Mouse (Mus musculus): ENCODE data around the gene Caln1. TPM values are rescaled to one million over a fixed set of nuclear protein-coding genes. Genes with fewer than 3 reads are reported as not detected.
A peak's percentile ranks its signal among the peaks of the same experiment; 100 is the strongest.
"Not testable (repeated sequence)": the region's sequence is repeated elsewhere in the genome, so short reads cannot be mapped to it uniquely, and the experiment has no call there.

Caln1 gene
- polyA plus RNA-seq, 1 experiment from 2014 or later: 19.7 TPM

- no peaks in the 10 kb centered on the region for H3K36me3 ChIP-seq (replicated peaks; ENCODE audit: control insufficient read depth, insufficient read depth)
- H3K27ac ChIP-seq: no peak overlapping the region; the same call in 1 of the 2 replicates
- DNase-seq (ENCODE audit: low spot score) (peak; percentile 72), ATAC-seq (ENCODE audit: low FRiP score) (peak; percentile 55; the same call in 1 of the 2 replicates)
- H3K9me3 ChIP-seq (ENCODE audit: control insufficient read depth, low read length): no peaks in the 10 kb centered on the region
- H3K4me1 ChIP-seq (replicated peaks; ENCODE audit: control insufficient read depth, insufficient read depth, low read length): 0 out of 2 replicates have a peak, but pooled peaks cover 5% of the 10 kb centered on the region
- no peak overlapping the region for H3K4me3 ChIP-seq (replicated peaks; ENCODE audit: low read length)
- H3K9ac ChIP-seq: no peak overlapping the region
- H3K4me2 ChIP-seq (replicated peaks): no peak overlapping the region
- no peaks in the 10 kb centered on the region for H3K27me3 ChIP-seq (ENCODE audit: control insufficient read depth, insufficient read depth, low read length)
- 42% methylated on average over 5 of the region's 5 CpGs for WGBS
Observed at GRCm38 (mm10) chr5:130623206-130623605, 254.0 kb downstream of the Caln1 start.

GRCm38 (mm10) chr5:130627800-130628199 lies 258.5 kb downstream of the Caln1 start:
- peak; percentile 38 for DNase-seq (ENCODE audit: low spot score)
- WGBS: 87% methylated on average over 2 of the region's 2 CpGs
- no peak overlapping the region for H3K27ac ChIP-seq
- H3K36me3 ChIP-seq (replicated peaks; ENCODE audit: control insufficient read depth, insufficient read depth): no peaks in the 10 kb centered on the region
- H3K4me1 ChIP-seq (replicated peaks; ENCODE audit: control insufficient read depth, insufficient read depth, low read length): 0 out of 2 replicates have a peak, but pooled peaks cover 5% of the 10 kb centered on the region
- ATAC-seq (ENCODE audit: low FRiP score): no peak
- H3K27me3 ChIP-seq (ENCODE audit: control insufficient read depth, insufficient read depth, low read length): no peaks in the 10 kb centered on the region
- no peak overlapping the region for H3K4me3 ChIP-seq (replicated peaks; ENCODE audit: low read length)
- no peak overlapping the region for H3K9ac ChIP-seq
- H3K9me3 ChIP-seq (ENCODE audit: control insufficient read depth, low read length): no peaks in the 10 kb centered on the region
- no peak overlapping the region for H3K4me2 ChIP-seq (replicated peaks)

DNA sequence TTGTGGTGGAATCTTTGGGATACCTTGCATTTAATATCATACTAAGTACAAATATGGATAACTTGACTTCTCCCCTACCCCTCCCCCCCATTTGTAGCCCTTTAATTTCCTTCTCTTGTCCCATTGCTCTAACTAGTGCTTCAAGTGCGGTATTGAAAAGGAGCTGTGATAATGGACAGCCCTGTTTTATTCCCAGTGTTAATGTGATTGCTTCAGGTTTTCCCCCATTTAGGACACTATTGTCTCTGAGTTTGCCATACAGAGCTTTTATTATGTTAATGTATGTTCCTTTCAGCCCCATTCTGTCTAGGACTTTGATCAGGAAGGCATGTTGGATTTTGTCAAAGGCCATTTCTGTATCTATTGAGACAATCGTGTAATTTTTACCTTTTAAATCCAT lies 266.1 kb downstream of the Caln1 start:
- H3K4me3 ChIP-seq (replicated peaks; ENCODE audit: low read length): no peak overlapping the region
- no peak for ATAC-seq (ENCODE audit: low FRiP score)

GRCm38 (mm10) chr5:130641881-130642280 lies 272.6 kb downstream of the Caln1 start:
- Histone ChIP-seq H3K27me3 (ENCODE audit: control insufficient read depth, insufficient read depth, low read length) (no peaks in the 10 kb centered on the region), H3K4me2 (replicated peaks) (no peak overlapping the region), H3K4me1 (replicated peaks; ENCODE audit: control insufficient read depth, insufficient read depth, low read length) (no peaks in the 10 kb centered on the region), H3K9me3 (ENCODE audit: control insufficient read depth, low read length) (no peaks in the 10 kb centered on the region; the same call in 1 of the 2 replicates), H3K4me3 (replicated peaks; ENCODE audit: low read length) (no peak overlapping the region), H3K36me3 (replicated peaks; ENCODE audit: control insufficient read depth, insufficient read depth) (no peaks in the 10 kb centered on the region), H3K27ac (no peak overlapping the region), H3K9ac (no peak overlapping the region)
- DNase-seq (ENCODE audit: low spot score): no peak
- ATAC-seq (ENCODE audit: low FRiP score): no peak
- 89% methylated on average over 2 of the region's 2 CpGs for WGBS

More for the DNA sequence above, 266.1 kb downstream of the Caln1 start:
- no peak overlapping the region for H3K27ac ChIP-seq
- 27% methylated on average over 2 of the region's 2 CpGs for WGBS
- no peaks in the 10 kb centered on the region for H3K27me3 ChIP-seq (ENCODE audit: control insufficient read depth, insufficient read depth, low read length)
- H3K36me3 ChIP-seq (replicated peaks; ENCODE audit: control insufficient read depth, insufficient read depth): no peaks in the 10 kb centered on the region
- H3K9ac ChIP-seq: no peak overlapping the region
- H3K4me2 ChIP-seq (replicated peaks): no peak overlapping the region
- no peaks in the 10 kb centered on the region for H3K9me3 ChIP-seq (ENCODE audit: control insufficient read depth, low read length)
- no peaks in the 10 kb centered on the region for H3K4me1 ChIP-seq (replicated peaks; ENCODE audit: control insufficient read depth, insufficient read depth, low read length)
- no peak for DNase-seq (ENCODE audit: low spot score)

DNA sequence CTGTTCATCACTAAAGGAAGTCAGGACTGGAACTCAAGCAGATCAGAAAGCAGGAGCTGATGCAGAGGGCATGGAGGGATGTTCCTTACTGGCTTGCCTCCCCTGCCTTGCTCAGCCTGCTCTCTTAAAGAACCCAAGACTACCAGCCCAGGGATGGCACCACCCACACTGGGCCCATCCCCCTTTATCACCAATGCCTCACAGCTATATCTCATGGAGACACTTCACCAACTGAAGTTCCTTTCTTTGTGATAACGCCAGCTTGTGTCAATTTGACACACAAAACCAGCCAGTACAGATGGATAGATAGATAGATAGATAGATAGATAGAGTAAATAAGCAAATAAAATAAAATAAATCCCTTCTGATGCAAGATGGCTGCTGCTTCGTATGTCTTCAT lies 276.9 kb downstream of the Caln1 start:
- not testable (repeated sequence) for DNase-seq (ENCODE audit: low spot score); ATAC-seq (ENCODE audit: low FRiP score); H3K36me3 ChIP-seq (replicated peaks; ENCODE audit: control insufficient read depth, insufficient read depth); H3K4me1 ChIP-seq (replicated peaks; ENCODE audit: control insufficient read depth, insufficient read depth, low read length); H3K27me3 ChIP-seq (ENCODE audit: control insufficient read depth, insufficient read depth, low read length); H3K4me2 ChIP-seq (replicated peaks); H3K27ac ChIP-seq; H3K9ac ChIP-seq; H3K9me3 ChIP-seq (ENCODE audit: control insufficient read depth, low read length); H3K4me3 ChIP-seq (replicated peaks; ENCODE audit: low read length)
- WGBS: 87% methylated on average over 2 of the region's 2 CpGs

GRCm38 (mm10) chr5:130658141-130658540 lies 288.9 kb downstream of the Caln1 start:
- Histone ChIP-seq H3K27me3 (ENCODE audit: control insufficient read depth, insufficient read depth, low read length) (no peaks in the 10 kb centered on the region), H3K4me2 (replicated peaks) (no peak overlapping the region), H3K36me3 (replicated peaks; ENCODE audit: control insufficient read depth, insufficient read depth) (no peaks in the 10 kb centered on the region), H3K9ac (no peak overlapping the region), H3K4me1 (replicated peaks; ENCODE audit: control insufficient read depth, insufficient read depth, low read length) (no peaks in the 10 kb centered on the region), H3K27ac (no peak overlapping the region), H3K9me3 (ENCODE audit: control insufficient read depth, low read length) (no peaks in the 10 kb centered on the region), H3K4me3 (replicated peaks; ENCODE audit: low read length) (no peak overlapping the region)
- DNase-seq (ENCODE audit: low spot score): no peak
- ATAC-seq (ENCODE audit: low FRiP score): no peak
- WGBS: 79% methylated on average over 3 of the region's 3 CpGs

- H3K9me3 ChIP-seq (ENCODE audit: control insufficient read depth, low read length): no peaks in the 10 kb centered on the region
- DNase-seq (ENCODE audit: low spot score): no peak
- H3K4me3 ChIP-seq (replicated peaks; ENCODE audit: low read length): no peak overlapping the region
- no peak for ATAC-seq (ENCODE audit: low FRiP score)
- H3K27me3 ChIP-seq (ENCODE audit: control insufficient read depth, insufficient read depth, low read length): no peaks in the 10 kb centered on the region
- H3K36me3 ChIP-seq (replicated peaks; ENCODE audit: control insufficient read depth, insufficient read depth): no peaks in the 10 kb centered on the region
- H3K27ac ChIP-seq: no peak overlapping the region
- no peak overlapping the region for H3K4me2 ChIP-seq (replicated peaks)
- 82% methylated on average over 1 of the region's 1 CpGs for WGBS
- H3K9ac ChIP-seq: no peak overlapping the region
- no peaks in the 10 kb centered on the region for H3K4me1 ChIP-seq (replicated peaks; ENCODE audit: control insufficient read depth, insufficient read depth, low read length)
Observed at GRCm38 (mm10) chr5:130666091-130666490, 296.8 kb downstream of the Caln1 start.

DNA sequence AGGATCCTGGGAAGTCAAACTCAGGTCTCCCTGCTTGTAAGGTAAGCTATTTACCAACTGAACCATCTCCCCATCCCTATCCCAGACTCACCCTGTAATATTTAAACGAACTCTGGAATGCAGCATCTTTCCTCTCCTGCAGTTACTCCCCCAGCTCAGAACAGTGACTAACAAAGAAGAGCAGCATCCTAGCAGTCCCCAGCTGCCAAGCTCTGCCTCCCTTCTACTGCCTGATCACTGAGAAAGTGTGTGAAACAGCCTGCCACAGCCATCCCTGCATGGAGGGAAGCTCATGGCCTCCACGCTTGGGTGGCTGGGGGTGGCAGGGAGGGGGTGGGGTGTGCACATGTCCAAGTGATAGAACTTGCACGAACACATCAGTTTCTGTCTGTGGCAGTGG lies 303.3 kb downstream of the Caln1 start:
- no peaks in the 10 kb centered on the region for H3K36me3 ChIP-seq (replicated peaks; ENCODE audit: control insufficient read depth, insufficient read depth)
- H3K4me2 ChIP-seq (replicated peaks): no peak overlapping the region
- DNase-seq (ENCODE audit: low spot score) (no peak), ATAC-seq (ENCODE audit: low FRiP score) (no peak)
- no peak overlapping the region for H3K27ac ChIP-seq
- H3K27me3 ChIP-seq (ENCODE audit: control insufficient read depth, insufficient read depth, low read length): no peaks in the 10 kb centered on the region
- no peaks in the 10 kb centered on the region for H3K4me1 ChIP-seq (replicated peaks; ENCODE audit: control insufficient read depth, insufficient read depth, low read length)
- WGBS: 53% methylated on average over 3 of the region's 3 CpGs
- no peaks in the 10 kb centered on the region for H3K9me3 ChIP-seq (ENCODE audit: control insufficient read depth, low read length)
- no peak overlapping the region for H3K4me3 ChIP-seq (replicated peaks; ENCODE audit: low read length)
- H3K9ac ChIP-seq: no peak overlapping the region

DNA sequence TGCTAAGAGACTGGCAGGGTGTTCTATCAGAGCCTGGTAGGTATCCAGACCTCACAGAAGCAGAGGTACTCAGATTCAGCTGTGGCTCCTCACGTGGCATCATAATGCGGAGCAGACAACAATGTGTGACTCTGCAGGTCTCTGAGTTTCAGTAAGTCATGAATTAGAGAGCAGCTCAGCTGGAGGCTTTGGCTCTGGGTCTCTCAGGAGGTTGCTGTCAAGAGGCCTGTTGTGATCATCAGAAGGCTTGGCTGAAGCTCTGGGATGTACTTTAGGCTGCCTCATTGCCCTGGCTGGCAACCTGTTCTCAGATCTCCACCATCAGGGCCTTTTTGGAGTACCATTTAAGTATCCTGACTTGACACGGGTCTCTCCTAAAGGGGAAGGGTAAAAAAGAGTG lies 303.8 kb downstream of the Caln1 start:
- Histone ChIP-seq H3K36me3 (replicated peaks; ENCODE audit: control insufficient read depth, insufficient read depth) (no peaks in the 10 kb centered on the region), H3K4me3 (replicated peaks; ENCODE audit: low read length) (no peak overlapping the region), H3K27me3 (ENCODE audit: control insufficient read depth, insufficient read depth, low read length) (no peaks in the 10 kb centered on the region), H3K4me2 (replicated peaks) (no peak overlapping the region), H3K27ac (no peak overlapping the region), H3K4me1 (replicated peaks; ENCODE audit: control insufficient read depth, insufficient read depth, low read length) (no peaks in the 10 kb centered on the region), H3K9ac (no peak overlapping the region), H3K9me3 (ENCODE audit: control insufficient read depth, low read length) (no peaks in the 10 kb centered on the region)
- WGBS: 73% methylated on average over 3 of the region's 3 CpGs
- DNase-seq (ENCODE audit: low spot score): no peak
- no peak for ATAC-seq (ENCODE audit: low FRiP score)

- H3K4me1 ChIP-seq (replicated peaks; ENCODE audit: control insufficient read depth, insufficient read depth, low read length): no peaks in the 10 kb centered on the region
- no peaks in the 10 kb centered on the region for H3K27me3 ChIP-seq (ENCODE audit: control insufficient read depth, insufficient read depth, low read length)
Observed at GRCm38 (mm10) chr5:130677895-130678294, 308.6 kb downstream of the Caln1 start.

More at GRCm38 (mm10) chr5:130677895-130678294, 308.6 kb downstream of the Caln1 start:
- Histone ChIP-seq H3K4me2 (replicated peaks) (no peak overlapping the region), H3K4me3 (replicated peaks; ENCODE audit: low read length) (no peak overlapping the region), H3K9ac (no peak overlapping the region), H3K36me3 (replicated peaks; ENCODE audit: control insufficient read depth, insufficient read depth) (no peaks in the 10 kb centered on the region), H3K27ac (no peak overlapping the region), H3K9me3 (ENCODE audit: control insufficient read depth, low read length) (no peaks in the 10 kb centered on the region)
- DNase-seq (ENCODE audit: low spot score): no peak
- WGBS: 95% methylated on average over 2 of the region's 2 CpGs
- no peak for ATAC-seq (ENCODE audit: low FRiP score)
